Mouse (Mus musculus): ENCODE measurements at regions not wholly inside any gene's neighbourhood (a gene's known extent, or its start where the extent isn't known, plus 50 kb on each side); places are given as distances from the start of the nearest gene placed in this dataset.

DNA sequence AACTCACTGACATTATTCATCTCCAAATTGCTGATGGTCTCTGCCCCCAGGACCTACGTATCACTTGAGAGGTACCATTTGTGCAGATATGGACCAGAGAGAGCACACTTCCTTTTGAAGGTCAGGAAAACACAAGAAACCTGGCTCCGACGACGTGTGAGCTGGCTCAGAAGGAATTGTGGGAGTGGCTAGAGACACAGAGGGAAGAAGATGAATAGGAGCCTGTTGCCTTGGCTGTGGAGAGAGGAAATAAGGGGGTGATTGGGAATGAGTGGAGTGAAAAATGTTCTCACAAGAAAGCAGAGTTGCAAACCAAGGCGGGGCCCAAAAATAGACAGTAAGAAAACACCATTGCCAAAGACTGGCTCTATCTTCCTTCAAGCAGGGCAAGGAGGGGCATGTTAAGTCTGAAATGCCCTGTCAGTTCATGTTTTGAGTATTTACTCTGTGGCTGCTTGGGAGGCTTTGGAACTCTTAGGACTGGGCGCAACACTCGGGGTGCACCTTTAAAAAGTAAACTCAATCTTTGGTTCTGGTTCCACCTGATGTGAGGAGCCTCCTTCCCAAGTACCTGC, 111.6 kb upstream of the Mylip start:
- no peak for DNase-seq (ENCODE audit: low read depth)

DNA sequence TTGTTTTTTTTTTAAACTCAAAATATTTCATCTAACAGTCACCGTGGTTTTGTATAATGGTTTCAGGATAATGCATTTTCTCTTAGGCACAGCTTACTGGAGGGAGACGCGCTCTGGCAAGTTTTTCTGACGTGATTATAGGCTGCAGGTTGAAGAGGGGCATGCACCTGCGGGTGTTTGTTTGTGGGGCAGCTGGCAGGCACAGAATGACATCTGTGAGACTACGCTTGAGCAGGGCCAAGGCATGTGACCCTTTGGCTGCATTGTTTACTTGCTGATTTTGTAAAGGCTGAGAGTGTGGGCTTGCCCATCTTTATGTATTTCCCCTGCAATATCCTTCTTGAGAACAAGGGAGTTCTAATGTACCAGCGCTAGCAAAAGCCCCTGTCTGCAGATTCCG, 108.4 kb upstream of the Mylip start:
- DNase-seq (ENCODE audit: low read depth): no peak

DNA sequence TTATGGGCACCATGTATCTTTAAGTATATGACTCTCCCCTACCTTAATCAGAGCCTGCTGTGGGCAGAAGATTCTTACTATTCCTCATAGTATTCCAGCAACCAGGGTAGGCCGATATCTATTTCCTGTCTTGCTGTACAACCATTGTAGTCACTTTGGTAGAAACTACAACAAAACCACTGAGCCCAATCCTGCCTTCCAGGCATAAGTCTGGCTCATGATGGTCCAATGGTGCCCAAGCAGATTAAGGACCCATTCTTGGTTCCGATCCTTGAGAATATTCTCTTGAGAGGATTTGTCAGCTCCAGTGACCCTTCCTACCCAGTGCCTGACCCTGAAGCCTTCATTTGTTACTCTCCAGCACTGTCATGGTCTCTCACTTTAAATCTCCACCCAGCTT, 102.9 kb upstream of the Mylip start:
- no peak for DNase-seq (ENCODE audit: low read depth)

DNA sequence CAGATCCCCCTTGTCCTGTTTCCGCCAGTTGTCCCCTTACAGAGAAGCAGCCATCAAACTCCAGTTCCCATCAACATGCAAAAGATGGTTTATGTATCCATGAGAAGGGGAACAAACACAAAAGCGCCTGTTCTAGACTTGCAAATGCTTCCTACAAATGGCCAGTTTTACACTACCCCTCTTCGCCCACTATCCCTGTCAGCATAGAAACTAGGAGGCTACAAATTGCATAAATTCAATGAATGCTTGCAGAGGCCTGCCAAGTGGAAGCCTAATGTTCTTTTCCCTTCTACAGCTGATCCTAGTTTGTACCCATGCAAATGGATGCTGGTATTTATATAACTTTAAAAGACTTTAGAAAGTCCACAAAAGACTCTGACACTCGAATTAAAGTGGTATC, 102.3 kb upstream of the Mylip start:
- no peak for DNase-seq (ENCODE audit: low read depth)

DNA sequence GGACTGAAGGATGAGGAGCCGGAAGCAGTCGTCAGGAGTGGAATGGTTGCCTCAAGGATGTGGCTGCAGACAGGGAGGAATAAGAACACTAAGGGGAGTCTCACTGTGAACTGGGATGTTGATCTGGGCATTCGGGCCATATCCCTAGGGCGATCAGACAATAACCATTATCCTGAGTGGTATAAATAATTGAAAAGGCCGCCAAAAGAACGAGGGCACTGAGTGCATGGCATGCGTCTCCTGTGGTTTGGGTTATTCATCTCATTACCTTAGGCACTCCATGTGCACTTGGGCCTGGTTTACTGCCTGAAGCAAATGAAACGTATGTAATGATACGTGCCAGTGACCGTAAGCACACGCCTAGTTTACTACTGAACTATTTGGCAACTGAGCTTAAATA, 99.6 kb upstream of the Mylip start:
- DNase-seq (ENCODE audit: low read depth): no peak

DNA sequence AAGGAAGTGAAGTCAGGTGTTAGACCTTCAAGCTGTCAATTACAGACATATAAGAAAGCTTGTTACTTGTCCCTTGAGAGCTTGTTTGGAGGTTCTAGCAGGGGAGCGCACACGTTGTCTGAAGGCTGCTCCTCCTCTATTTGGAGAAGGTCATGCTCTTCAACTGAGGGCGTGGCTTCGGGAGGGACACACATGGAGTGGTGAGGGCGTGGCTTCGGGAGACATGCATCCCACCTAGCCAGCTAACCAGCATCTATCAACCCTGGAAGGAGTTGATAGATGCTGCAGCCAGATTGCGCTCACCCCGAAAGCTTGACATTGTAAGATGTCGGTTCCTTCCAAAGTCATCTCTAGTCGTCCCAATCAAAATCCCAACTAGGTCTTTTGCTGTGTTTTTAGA, 94.9 kb upstream of the Mylip start:
- DNase-seq (ENCODE audit: low read depth): no peak

DNA sequence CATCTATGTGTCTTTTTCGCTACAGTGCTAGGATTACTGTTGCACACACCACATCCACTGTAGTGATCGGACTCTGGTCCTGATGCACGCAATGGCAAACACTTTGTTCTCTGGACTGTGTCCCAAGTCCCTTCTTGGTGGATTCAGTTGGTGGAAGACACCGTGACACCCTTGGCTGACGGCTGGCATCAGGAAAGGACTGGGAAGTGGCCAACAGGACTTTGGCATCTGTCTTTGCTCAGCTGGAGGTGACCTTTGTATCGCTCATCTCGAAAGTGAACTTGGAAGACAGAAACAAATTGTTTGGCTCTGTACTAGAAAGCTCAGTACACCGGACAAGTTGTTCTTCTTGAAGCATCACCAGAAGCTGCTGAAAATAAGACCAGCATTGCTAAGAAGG, 88.9 kb upstream of the Mylip start:
- no peak for DNase-seq (ENCODE audit: low read depth)

DNA sequence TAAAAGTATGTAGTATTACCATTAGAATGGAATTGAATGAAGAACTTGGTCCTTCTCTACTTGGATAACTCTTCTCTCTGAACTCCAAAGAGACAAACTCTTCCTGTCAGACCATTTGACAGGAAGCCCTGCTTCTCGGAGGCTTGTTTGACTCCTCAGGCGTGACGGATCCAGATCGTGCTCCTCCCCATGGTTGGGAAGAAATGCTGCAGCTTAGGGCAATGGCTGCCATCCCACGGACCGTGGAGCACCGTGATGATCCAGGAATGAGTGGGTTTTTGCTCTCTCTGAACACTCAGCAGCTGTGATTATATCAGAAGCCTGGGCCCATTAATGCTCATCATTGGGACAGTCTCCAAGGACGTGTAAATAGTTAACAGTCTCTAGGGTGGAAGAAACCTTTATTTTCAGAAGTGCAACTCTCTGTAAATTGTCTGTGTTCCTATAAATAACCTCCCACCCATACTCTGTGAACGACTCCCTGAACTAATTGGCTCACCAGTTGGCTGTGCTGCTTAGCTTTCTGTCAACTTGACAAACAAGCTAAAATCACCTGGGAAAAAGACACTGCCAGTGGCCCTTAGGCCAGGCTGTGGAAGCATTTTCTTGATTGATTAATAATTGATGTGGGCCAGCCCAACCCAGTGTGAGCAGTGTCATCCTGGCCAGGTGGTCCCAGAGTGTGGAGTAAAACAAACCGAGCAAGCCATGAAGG, 88.2 kb upstream of the Mylip start:
- DNase-seq (ENCODE audit: low read depth): no peak

DNA sequence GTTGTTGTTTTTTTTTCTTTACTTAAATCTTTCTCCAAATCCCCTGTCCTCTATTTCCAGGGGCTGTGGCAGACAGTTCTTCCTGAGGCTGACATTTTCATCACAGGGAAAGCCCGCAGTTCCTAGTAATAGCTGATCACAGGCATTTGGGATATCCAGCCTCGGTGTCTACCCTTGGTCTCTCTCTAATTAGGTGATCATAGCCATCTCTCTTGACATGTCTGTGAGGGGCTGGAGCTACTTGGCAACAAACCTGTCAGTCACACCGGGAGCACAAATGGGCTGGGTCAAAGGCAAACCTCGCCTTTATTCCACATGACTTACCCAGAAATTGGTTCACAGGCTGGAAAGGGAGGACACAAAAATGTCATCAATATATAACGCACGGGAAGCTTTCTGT, 86.7 kb upstream of the Mylip start:
- DNase-seq (ENCODE audit: low read depth): no peak

DNA sequence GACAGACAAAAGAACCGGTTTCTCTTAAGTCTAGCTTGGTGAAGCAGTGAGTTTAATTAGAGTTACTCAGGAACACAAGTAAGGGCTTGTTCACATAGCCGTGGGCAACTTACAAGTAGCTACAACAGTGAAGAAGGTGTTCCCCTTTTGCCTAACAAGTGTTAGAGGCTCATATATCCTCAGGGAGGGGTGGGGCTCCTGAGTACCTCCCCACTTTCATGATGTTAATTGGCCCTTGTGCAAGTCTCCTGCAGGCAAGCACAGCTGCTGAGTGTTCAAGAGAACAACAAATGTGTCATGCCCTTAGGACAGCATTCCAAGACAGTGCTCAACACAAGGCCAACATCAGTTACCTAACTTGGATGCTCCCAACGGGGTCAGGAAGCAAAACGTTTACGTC, 83.4 kb upstream of the Mylip start:
- DNase-seq (ENCODE audit: low read depth): no peak

DNA sequence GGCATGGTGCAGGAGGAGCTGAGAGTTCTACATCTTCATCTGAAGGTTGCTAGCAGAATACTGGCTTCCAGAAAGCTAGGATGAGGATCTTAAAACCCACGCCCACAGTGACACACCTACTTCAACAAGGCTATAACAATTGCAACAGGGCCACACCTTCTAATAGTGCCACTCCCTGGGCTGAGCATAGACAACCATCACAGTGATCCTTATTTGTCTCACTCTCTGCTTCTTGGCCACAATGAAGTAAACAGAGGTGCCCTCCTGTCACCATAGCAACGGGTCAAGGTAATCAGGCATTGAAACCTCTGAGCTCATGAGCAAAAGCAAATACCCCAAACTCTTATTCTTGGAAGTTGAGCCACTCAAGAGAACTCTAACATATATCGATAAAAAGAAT, 82.3 kb upstream of the Mylip start:
- DNase-seq (ENCODE audit: low read depth): no peak

DNA sequence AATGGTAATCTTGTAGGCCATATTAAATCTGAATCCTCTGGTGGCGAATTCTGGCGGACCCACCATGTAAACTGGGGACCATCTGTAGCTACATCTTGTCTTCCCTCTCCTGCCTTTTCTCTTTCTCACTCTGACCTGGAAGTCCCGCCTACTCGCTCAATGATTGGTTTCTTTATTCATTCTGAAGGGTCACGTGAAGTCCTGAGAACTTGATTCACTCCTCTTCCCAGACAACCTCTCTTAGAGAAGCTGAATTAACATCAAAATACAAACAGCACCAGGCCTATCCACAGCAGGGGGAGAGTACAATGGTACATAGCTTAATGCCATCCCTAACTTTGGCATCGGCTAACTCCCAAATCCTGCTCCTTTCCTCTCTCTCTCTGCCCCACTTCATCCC, 69.9 kb upstream of the Mylip start:
- no peak for DNase-seq (ENCODE audit: low read depth)

DNA sequence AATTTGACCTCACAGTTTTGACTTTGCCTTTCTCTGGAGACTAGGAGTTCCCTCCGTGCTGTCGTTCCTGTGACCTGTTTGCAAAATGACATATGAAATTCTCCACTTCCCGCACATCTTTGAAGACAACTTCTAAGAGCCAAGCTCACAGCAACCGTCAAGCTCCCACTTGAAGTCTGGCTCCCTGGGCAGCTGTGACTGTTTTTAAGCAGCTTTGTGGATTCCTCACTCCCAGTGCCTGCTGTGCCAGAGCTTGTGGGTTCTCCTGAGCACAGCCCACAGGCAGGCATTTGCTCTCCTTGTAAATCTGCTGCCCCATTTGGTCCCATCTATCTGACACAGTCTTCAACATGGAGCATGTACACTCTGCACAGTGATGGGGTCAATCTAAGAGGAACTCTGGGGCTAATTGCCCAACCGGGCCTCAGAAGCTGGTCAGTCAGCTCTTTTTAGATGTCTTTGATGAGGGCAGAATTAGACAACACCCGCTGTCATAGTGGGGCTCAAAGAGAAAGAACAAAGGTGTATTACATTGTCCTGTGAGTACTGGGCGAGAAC, 63.7 kb upstream of the Mylip start:
- DNase-seq (ENCODE audit: low read depth): no peak

DNA sequence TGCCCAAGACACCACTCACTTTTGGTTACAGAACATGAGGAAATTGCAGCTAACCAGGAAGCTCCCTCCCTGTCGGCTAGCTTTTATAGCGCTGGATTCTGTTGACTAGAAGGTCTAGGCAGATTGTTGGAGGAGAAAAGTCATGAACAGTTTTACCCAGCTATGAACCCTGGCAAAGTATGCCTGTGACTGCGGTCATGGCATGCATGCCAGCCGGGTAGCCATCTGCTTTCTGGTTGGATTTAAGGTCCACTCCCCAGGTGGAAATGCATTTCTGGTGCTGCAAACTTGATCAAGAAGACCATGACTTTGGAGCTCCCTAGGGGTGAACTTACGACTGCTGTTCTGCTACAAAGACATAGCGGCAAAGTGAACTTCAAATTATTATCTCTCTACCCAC, 62.8 kb upstream of the Mylip start:
- no peak for DNase-seq (ENCODE audit: low read depth)

DNA sequence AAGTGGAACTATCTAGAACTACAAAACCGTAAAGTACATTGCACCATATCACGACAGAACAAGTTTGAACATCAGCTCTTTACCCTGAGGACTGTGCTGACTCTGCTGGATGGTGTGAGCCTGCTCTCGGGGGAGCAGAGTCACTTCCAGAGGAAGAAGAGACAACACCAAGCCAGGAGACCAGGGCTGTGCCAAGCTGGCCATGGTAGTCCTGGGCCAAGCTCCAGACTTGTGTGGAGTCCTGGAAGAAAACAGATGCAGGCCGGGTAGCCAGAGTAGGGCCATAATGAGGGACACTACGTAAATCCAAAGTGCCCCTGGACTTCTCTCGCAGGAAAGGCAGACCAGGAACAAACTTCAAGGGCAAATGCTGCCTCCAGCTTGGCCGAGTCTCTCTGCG, 59.0 kb upstream of the Mylip start:
- no peak for DNase-seq (ENCODE audit: low read depth)

DNA sequence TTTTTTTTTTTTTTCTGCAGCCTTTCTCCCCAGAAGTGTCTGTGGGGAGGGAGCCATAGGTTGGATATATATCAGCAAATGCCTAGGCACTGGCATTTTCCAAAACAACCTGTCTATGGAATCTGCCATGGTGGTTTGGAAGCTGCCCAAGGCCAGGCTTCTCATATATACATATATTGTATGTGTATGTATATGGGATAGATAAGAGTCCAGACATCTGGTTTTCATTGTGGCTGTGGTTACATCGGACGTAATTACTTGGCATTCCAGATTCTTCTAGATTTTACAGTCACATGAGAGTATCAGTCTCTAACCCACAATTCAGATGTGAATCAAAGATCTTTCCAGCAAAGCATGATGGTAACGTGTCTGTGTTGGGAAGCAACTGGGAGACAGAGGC, 57.5 kb upstream of the Mylip start:
- peak; percentile 90 for DNase-seq (ENCODE audit: low read depth)

DNA sequence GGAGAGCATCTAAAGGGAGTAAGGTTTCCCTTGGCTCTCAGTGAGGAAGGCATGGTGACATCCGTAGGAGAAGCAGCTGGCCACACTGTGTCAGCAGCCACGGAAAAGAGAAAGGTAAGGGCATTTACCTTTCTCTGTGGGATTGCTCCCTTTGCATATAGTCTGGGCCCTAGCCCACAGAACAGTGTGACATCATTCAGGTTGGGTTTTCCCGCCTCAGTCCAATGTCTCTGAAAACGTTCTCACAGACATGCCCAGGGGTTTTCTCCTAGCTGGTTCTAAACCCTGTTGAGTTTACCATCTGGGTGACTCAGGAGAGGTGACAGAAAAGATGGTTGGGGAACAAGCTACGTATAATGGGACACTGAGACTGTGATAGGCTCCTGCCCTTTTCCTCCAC, 55.9 kb upstream of the Mylip start:
- DNase-seq (ENCODE audit: low read depth): no peak

All from NIH3T3 (cell line).